Comparison of ENCODE assay signal across 17 mouse cellular contexts in genomic region chr12:84827384-84827933, GRCm38 (mm10). TPM values are rescaled to one million over a fixed set of nuclear protein-coding genes. Genes with fewer than 3 reads are reported as not detected.
DNase-seq lines count a peak whose midpoint lies in the region; ATAC-seq and TF ChIP-seq lines count a peak whose summit lies in the region.
"Had no signal": no experiment of that assay in that cellular context is flagged by ENCODE, and none has a peak within 500 bp of the region (broad histone marks: within the 10 kb centered on the region; RNA-seq: fewer than 3 reads in every experiment).

No protein-coding gene starts in this region.

- peak; percentile 58 to 61 for DNase-seq in cerebellum, adult 2 months
- DNase-seq in cerebellum, postnatal 4 days (ENCODE audit: low spot score in 2 of 2): no peak
- peak; percentile 50 to 56 for DNase-seq in adrenal gland, postnatal 36 days
- no peak for DNase-seq in layer of hippocampus, postnatal 25 days (ENCODE audit: extremely low spot score in 1 of 2, low spot score in 1 of 2)
- no peak for DNase-seq in right cerebral cortex, postnatal 14 days
- DNase-seq: gastrocnemius, postnatal 36 days; lung, adult 2 months; thymus, postnatal 14 days had no signal

- no peak for TF ChIP-seq POLR2A in cerebellum, adult 2 months (IDR thresholded peaks at IDR 0.05; ENCODE audit: borderline replicate concordance, insufficient read depth, low read length)

- no peaks in the 10 kb centered on the region for H3K27me3 ChIP-seq in cerebellum, adult 2 months (ENCODE audit: control insufficient read depth, insufficient read depth, low read length)
- peaks cover 63% of the 10 kb centered on the region for H3K27me3 ChIP-seq in megakaryocyte, embryonic 14.5 days (replicated peaks)
- no peaks in the 10 kb centered on the region for H3K27me3 ChIP-seq in embryonic facial prominence, embryonic 13.5 days
- H3K27me3 ChIP-seq: neural tube, embryonic 12.5 days had no signal

- ATAC-seq in megakaryocyte, adult 5-6 weeks (ENCODE audit: poor library complexity, severe bottlenecking): no peak
- no peak for ATAC-seq in embryonic facial prominence, embryonic 13.5 days (ENCODE audit: insufficient number of reproducible peaks, insufficient read depth, low FRiP score, low TSS enrichment, low read depth)
- ATAC-seq: CD4-positive, CD25-positive, alpha-beta regulatory T cell, adult 4 months; inflammation-experienced regulatory T-cells, adult 6 months had no signal

- H3K27ac ChIP-seq in cerebellum, adult 2 months (ENCODE audit: insufficient read depth, low read length): peak overlapping the region; percentile 32
- peak overlapping the region; percentile 39 for H3K27ac ChIP-seq in embryonic facial prominence, embryonic 13.5 days
- H3K27ac ChIP-seq: heart, embryonic 13.5 days; left cerebral cortex, adult 2 months; neural tube, embryonic 12.5 days had no signal

- no peak overlapping the region for H3K9ac ChIP-seq in embryonic facial prominence, embryonic 13.5 days
- H3K9ac ChIP-seq: heart, embryonic 13.5 days; neural tube, embryonic 12.5 days had no signal

- TF ChIP-seq CTCF in cerebellum, adult 2 months (IDR thresholded peaks at IDR 0.05; ENCODE audit: borderline replicate concordance, insufficient read depth, low read depth, low read length): no peak

- H3K36me3 ChIP-seq in megakaryocyte, embryonic 14.5 days (replicated peaks; ENCODE audit: low read length): no peaks in the 10 kb centered on the region
- H3K36me3 ChIP-seq in embryonic facial prominence, embryonic 13.5 days: no peaks in the 10 kb centered on the region
- H3K36me3 ChIP-seq: heart, embryonic 13.5 days; neural tube, embryonic 12.5 days had no signal

- no peaks in the 10 kb centered on the region for H3K9me3 ChIP-seq in megakaryocyte, embryonic 14.5 days
- no peaks in the 10 kb centered on the region for H3K9me3 ChIP-seq in embryonic facial prominence, embryonic 13.5 days
- H3K9me3 ChIP-seq: heart, embryonic 13.5 days; neural tube, embryonic 12.5 days had no signal

- WGBS in cerebellum, adult 2 months: 20% methylated on average over 8 of the region's 8 CpGs
- WGBS in embryonic facial prominence, embryonic 13.5 days: 40% methylated on average over 8 of the region's 8 CpGs

- H3K4me1 ChIP-seq in cerebellum, adult 2 months (ENCODE audit: control insufficient read depth, insufficient read depth, low read length): peaks cover 47% of the 10 kb centered on the region
- H3K4me1 ChIP-seq in megakaryocyte, embryonic 14.5 days: peaks cover 67% of the 10 kb centered on the region
- peaks cover 30% of the 10 kb centered on the region for H3K4me1 ChIP-seq in embryonic facial prominence, embryonic 13.5 days
- H3K4me1 ChIP-seq: neural tube, embryonic 12.5 days had no signal

- H3K4me3 ChIP-seq in cerebellum, adult 2 months (replicated peaks; ENCODE audit: insufficient read depth, low read depth, low read length): no peak overlapping the region
- peak overlapping the region; percentile 40 for H3K4me3 ChIP-seq in megakaryocyte, embryonic 14.5 days (replicated peaks)
- H3K4me3 ChIP-seq in embryonic facial prominence, embryonic 13.5 days: no peak overlapping the region
- H3K4me3 ChIP-seq: heart, embryonic 13.5 days; left cerebral cortex, adult 2 months; neural tube, embryonic 12.5 days had no signal

- H3K4me2 ChIP-seq in embryonic facial prominence, embryonic 13.5 days: no peak overlapping the region
- H3K4me2 ChIP-seq: heart, embryonic 13.5 days; neural tube, embryonic 12.5 days had no signal

RNA-seq across cellular contexts. Expression of gene Ltbp2, which starts 48.9 kb away (rescaled TPM):
- 18.2 and 25.0 TPM in 2 replicates for polyA plus RNA-seq in cerebellum, adult 2 months (2012; rRNA removed)
- 1.8 and 16.4 TPM in 2 replicates for polyA plus RNA-seq in megakaryocyte, embryonic 14.5 days (2012; ENCODE audit: insufficient read depth, low replicate concordance)
- 0.11 TPM in 1 of 2 replicates, not detected in the other for total RNA-seq in megakaryocyte, adult 5-6 weeks (2015)
- total RNA-seq in megakaryocyte, adult 5-6 weeks (2017): under 0.01 TPM in 1 of 2 replicates, not detected in the other
- total RNA-seq in adrenal gland, postnatal 36 days (2021): 1 to 10 TPM; 6.5 to 6.6 TPM
- 1.7 and 4.4 TPM in 2 replicates for polyA plus RNA-seq in embryonic facial prominence, embryonic 13.5 days (2015; fragmentation: Nextera tagmentation; extraction: Ambion mirVana)
- total RNA-seq in layer of hippocampus, postnatal 25 days (2021): under 1 TPM; 0.20 to 0.45 TPM
- total RNA-seq: hematopoietic stem cell, adult 5-6 weeks had no signal
- polyA plus RNA-seq: CD4-positive, CD25-positive, alpha-beta regulatory T cell, adult 4 months; inflammation-experienced regulatory T-cells, adult 6 months had no signal

RNA-seq across cellular contexts. Expression of gene Isca2, which starts 54.4 kb away (rescaled TPM):
- polyA plus RNA-seq in cerebellum, adult 2 months (2012; rRNA removed): 110 and 111 TPM in 2 replicates
- polyA plus RNA-seq in megakaryocyte, embryonic 14.5 days (2012; ENCODE audit: insufficient read depth, low replicate concordance): 35.5 and 39.1 TPM in 2 replicates
- 88.9 and 93.6 TPM in 2 replicates for total RNA-seq in megakaryocyte, adult 5-6 weeks (2015)
- 43.9 and 45.8 TPM in 2 replicates for total RNA-seq in megakaryocyte, adult 5-6 weeks (2017)
- total RNA-seq in adrenal gland, postnatal 36 days (2021): 10 to 100 TPM; 60.9 to 68.7 TPM
- 154 and 156 TPM in 2 replicates for polyA plus RNA-seq in embryonic facial prominence, embryonic 13.5 days (2015; fragmentation: Nextera tagmentation; extraction: Ambion mirVana)
- total RNA-seq in layer of hippocampus, postnatal 25 days (2021): 10 to 100 TPM; 61.2 to 61.6 TPM

RNA-seq across cellular contexts. Expression of gene Npc2, which starts 54.5 kb away (rescaled TPM):
- 54.3 and 56.3 TPM in 2 replicates for polyA plus RNA-seq in cerebellum, adult 2 months (2012; rRNA removed)
- 34.2 and 286 TPM in 2 replicates for polyA plus RNA-seq in megakaryocyte, embryonic 14.5 days (2012; ENCODE audit: insufficient read depth, low replicate concordance)
- 269 and 281 TPM in 2 replicates for total RNA-seq in megakaryocyte, adult 5-6 weeks (2015)
- total RNA-seq in megakaryocyte, adult 5-6 weeks (2017): 190 and 192 TPM in 2 replicates
- total RNA-seq in adrenal gland, postnatal 36 days (2021): 10 to 100 TPM; 82.3 to 91.0 TPM
- polyA plus RNA-seq in embryonic facial prominence, embryonic 13.5 days (2015; fragmentation: Nextera tagmentation; extraction: Ambion mirVana): 78.2 and 79.1 TPM in 2 replicates
- total RNA-seq in layer of hippocampus, postnatal 25 days (2021): 10 to 100 TPM; 34.6 to 34.7 TPM

Comparison
In these comparisons a context has a peak if more than half of its experiments do, and no peak if none do; other contexts are left out.
1. DNase-seq: peak in cerebellum, adult 2 months (2 of 2) and adrenal gland, postnatal 36 days (2 of 2); none in cerebellum, postnatal 4 days (0 of 2), layer of hippocampus, postnatal 25 days (0 of 2) and right cerebral cortex, postnatal 14 days (single experiment).
2. RNA of gene Ltbp2, which starts 48.9 kb away (total RNA-seq): 6.5 to 6.6 TPM in adrenal gland, postnatal 36 days; 0.20 to 0.45 TPM in layer of hippocampus, postnatal 25 days and under 0.01 to 0.11 TPM in megakaryocyte, adult 5-6 weeks; every median in the first group is over 4 times any median in the second.